Mouse (Mus musculus): ENCODE results near the gene Retreg1.

DNA sequence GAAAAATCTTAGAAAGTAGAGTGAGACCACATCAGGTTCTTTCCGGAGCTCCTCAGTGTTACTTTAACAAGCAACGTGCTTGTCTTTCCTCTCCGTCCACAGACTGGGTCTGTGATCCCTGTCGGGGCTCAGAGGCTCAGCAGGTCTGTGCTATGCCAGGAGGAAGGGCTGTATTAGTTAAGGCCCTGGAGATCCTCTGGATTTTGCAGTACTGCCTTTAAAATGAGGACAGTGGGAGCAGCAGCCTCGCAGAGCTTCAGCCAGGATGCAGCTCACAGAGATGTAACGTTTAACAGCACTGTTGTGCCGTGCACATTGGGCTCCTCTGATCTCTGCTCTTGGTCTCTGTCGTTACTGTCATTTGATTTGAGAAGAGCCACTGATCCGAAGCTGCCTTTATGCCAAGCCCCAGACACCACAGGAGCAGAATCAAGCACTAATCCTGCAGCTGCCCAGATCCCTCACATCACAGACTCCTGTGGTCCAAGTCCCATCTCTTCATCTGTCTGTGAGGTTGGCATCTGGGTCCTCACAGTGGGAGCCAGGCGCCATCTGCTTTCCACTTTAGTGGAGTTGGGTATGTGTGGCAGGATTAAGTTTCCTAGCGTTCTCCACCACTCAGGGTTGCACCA lies 72.7 kb downstream of the Retreg1 start:
- TF ChIP-seq POLR2A (IDR thresholded peaks at IDR 0.05; ENCODE audit: low read depth, low read length) (no peak), ZC3H11A (IDR thresholded peaks at IDR 0.05; ENCODE audit: low read depth, low read length) (no peak), UBTF (IDR thresholded peaks at IDR 0.05; ENCODE audit: low read depth, low read length) (no peak), RCOR1 (conservative IDR thresholded peaks at IDR 0.05; ENCODE audit: low read depth, low read length) (no peak), CTCF (conservative IDR thresholded peaks at IDR 0.05 in 1 of 2, IDR thresholded peaks at IDR 0.05 in 1 of 2; ENCODE audit: low read depth in 2 of 2, low read length in 2 of 2) (no peak), NRF1 (IDR thresholded peaks at IDR 0.05; ENCODE audit: low read depth, low read length) (no peak), USF2 (conservative IDR thresholded peaks at IDR 0.05; ENCODE audit: low read depth, low read length) (no peak), MAZ (IDR thresholded peaks at IDR 0.05; ENCODE audit: low read depth, low read length) (no peak), NELFE (IDR thresholded peaks at IDR 0.05; ENCODE audit: low read depth, low read length) (no peak)
